ENCODE assay signal across 24 mouse cellular contexts in the genomic region with DNA sequence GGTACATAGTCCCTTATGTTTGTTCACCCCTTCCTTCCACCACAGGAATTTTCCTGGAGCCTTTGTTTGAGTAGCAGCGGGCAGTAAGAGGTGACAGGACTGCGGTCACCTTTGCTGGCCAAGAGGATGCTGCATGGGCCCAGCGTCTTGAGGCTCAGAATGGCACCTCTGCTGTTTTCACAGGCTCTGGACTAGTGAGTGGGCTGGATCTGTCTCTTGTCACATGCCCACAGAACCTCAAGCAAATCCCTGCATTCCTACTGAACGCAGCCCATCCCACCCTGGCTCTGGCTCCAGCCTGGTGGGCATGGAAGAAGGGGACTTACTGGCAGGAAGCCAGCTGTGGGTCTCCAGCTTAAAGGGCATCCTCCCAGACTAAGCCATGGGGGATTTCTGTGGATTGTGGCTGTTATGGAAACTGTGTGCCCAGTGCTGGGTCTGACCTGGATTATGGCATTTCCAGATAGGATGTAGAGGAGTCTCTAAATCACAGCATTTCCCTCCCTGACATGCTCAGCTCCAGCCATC. TPM values are rescaled to one million over a fixed set of nuclear protein-coding genes. Genes with fewer than 3 reads are reported as not detected.
A peak's percentile ranks its signal among the peaks of the same experiment; 100 is the strongest.
DNase-seq lines count a peak whose midpoint lies in the region; ATAC-seq lines count a peak whose summit lies in the region.
"Had no signal": no experiment of that assay in that cellular context is flagged by ENCODE, and none has a peak within 500 bp of the region (broad histone marks: within the 10 kb centered on the region; RNA-seq: fewer than 3 reads in every experiment).

No protein-coding gene starts in this region.

- H3K4me2 ChIP-seq in hindbrain, embryonic 15.5 days, result no peak overlapping the region
- H3K4me2 ChIP-seq in neural tube, embryonic 13.5 days, result no peak overlapping the region
- no peak overlapping the region for H3K4me2 ChIP-seq in midbrain, embryonic 16.5 days (ENCODE audit: low read length)
- H3K4me2 ChIP-seq: embryonic facial prominence, embryonic 13.5 days; neural tube, embryonic 12.5 days had no signal

- peak; percentile 40 for DNase-seq in cerebellum, adult 9-11 months
- no peak for DNase-seq in cerebellum, adult 11 months
- no peak for DNase-seq in hindbrain, embryonic 10.5 days (ENCODE audit: low spot score)
- no peak for DNase-seq in neural tube, embryonic 10.5 days (ENCODE audit: extremely low spot score, low spot score)
- DNase-seq in ovary, postnatal 10 days (ENCODE audit: low spot score), result no peak
- DNase-seq: adrenal gland, adult 8-10 months; gastrocnemius, postnatal 25 days; heart, adult 2 months; heart, postnatal 36 days; kidney, adult 8-10 months; kidney, postnatal 14 days; liver, postnatal 0 days; lung, postnatal 10 days; thymus, postnatal 25 days had no signal

- H3K4me1 ChIP-seq in hindbrain, embryonic 15.5 days (replicated peaks), result peaks cover 97% of the 10 kb centered on the region
- H3K4me1 ChIP-seq in hindbrain, embryonic 10.5 days (replicated peaks), result peaks cover 91% of the 10 kb centered on the region
- H3K4me1 ChIP-seq in neural tube, embryonic 13.5 days (replicated peaks), result peaks cover 98% of the 10 kb centered on the region
- H3K4me1 ChIP-seq in midbrain, embryonic 16.5 days (ENCODE audit: control insufficient read depth, insufficient read depth, low read length), result peaks cover 93% of the 10 kb centered on the region
- H3K4me1 ChIP-seq: embryonic facial prominence, embryonic 13.5 days; limb, embryonic 10.5 days had no signal

- ATAC-seq in hindbrain, embryonic 15.5 days (ENCODE audit: low FRiP score, low read depth), result peak; percentile 38; the same call in 1 of the 2 replicates
- no peak for ATAC-seq in neural tube, embryonic 13.5 days (ENCODE audit: low read depth)
- ATAC-seq in midbrain, embryonic 16.5 days, result no peak
- ATAC-seq: CD4-positive, CD25-positive, alpha-beta regulatory T cell, adult 4 months; inflammation-experienced regulatory T-cells, adult 6 months; liver, postnatal 0 days; Patski had no signal

- H3K27ac ChIP-seq in hindbrain, embryonic 15.5 days (replicated peaks), result 0 out of 2 replicates have a peak overlapping the region, but pooled peaks have one; percentile 22
- H3K27ac ChIP-seq in hindbrain, embryonic 10.5 days, result no peak overlapping the region
- no peak overlapping the region for H3K27ac ChIP-seq in neural tube, embryonic 13.5 days (replicated peaks)
- H3K27ac ChIP-seq in midbrain, embryonic 16.5 days (ENCODE audit: low read length), result 0 out of 2 replicates have a peak overlapping the region, but pooled peaks have one; percentile 5
- H3K27ac ChIP-seq: embryonic facial prominence, embryonic 13.5 days; heart, adult 2 months; limb, embryonic 10.5 days; neural tube, embryonic 12.5 days had no signal

- H3K27me3 ChIP-seq in hindbrain, embryonic 15.5 days, result no peaks in the 10 kb centered on the region
- 0 out of 2 replicates have a peak, but pooled peaks cover 3% of the 10 kb centered on the region for H3K27me3 ChIP-seq in hindbrain, embryonic 10.5 days (ENCODE audit: insufficient read depth, poor library complexity, severe bottlenecking)
- H3K27me3 ChIP-seq in neural tube, embryonic 13.5 days, result no peaks in the 10 kb centered on the region
- no peaks in the 10 kb centered on the region for H3K27me3 ChIP-seq in midbrain, embryonic 16.5 days (ENCODE audit: control insufficient read depth, insufficient read depth, low read depth, low read length)
- H3K27me3 ChIP-seq: neural tube, embryonic 12.5 days had no signal

- no peaks in the 10 kb centered on the region for H3K36me3 ChIP-seq in hindbrain, embryonic 15.5 days
- peaks cover 11% of the 10 kb centered on the region for H3K36me3 ChIP-seq in hindbrain, embryonic 10.5 days
- no peaks in the 10 kb centered on the region for H3K36me3 ChIP-seq in neural tube, embryonic 13.5 days
- no peaks in the 10 kb centered on the region for H3K36me3 ChIP-seq in midbrain, embryonic 16.5 days (ENCODE audit: control insufficient read depth, insufficient read depth, low read length)
- H3K36me3 ChIP-seq: embryonic facial prominence, embryonic 13.5 days; limb, embryonic 10.5 days; neural tube, embryonic 12.5 days had no signal

- H3K9me3 ChIP-seq in hindbrain, embryonic 15.5 days, result no peaks in the 10 kb centered on the region
- H3K9me3 ChIP-seq in hindbrain, embryonic 10.5 days, result no peaks in the 10 kb centered on the region
- no peaks in the 10 kb centered on the region for H3K9me3 ChIP-seq in neural tube, embryonic 13.5 days
- no peaks in the 10 kb centered on the region for H3K9me3 ChIP-seq in midbrain, embryonic 16.5 days (replicated peaks; ENCODE audit: control insufficient read depth, low read length, poor library complexity, severe bottlenecking)
- H3K9me3 ChIP-seq: embryonic facial prominence, embryonic 13.5 days; limb, embryonic 10.5 days; neural tube, embryonic 12.5 days had no signal

- no peak overlapping the region for H3K4me3 ChIP-seq in hindbrain, embryonic 15.5 days
- no peak overlapping the region for H3K4me3 ChIP-seq in hindbrain, embryonic 10.5 days
- no peak overlapping the region for H3K4me3 ChIP-seq in neural tube, embryonic 13.5 days
- no peak overlapping the region for H3K4me3 ChIP-seq in midbrain, embryonic 16.5 days (ENCODE audit: low read depth, low read length)
- H3K4me3 ChIP-seq: embryonic facial prominence, embryonic 13.5 days; heart, adult 2 months; limb, embryonic 10.5 days; neural tube, embryonic 12.5 days had no signal

- 70% methylated on average over 4 of the region's 4 CpGs for WGBS in hindbrain, embryonic 15.5 days
- 86% methylated on average over 4 of the region's 4 CpGs for WGBS in hindbrain, embryonic 10.5 days
- WGBS in neural tube, embryonic 13.5 days, result 76% methylated on average over 4 of the region's 4 CpGs
- WGBS in midbrain, embryonic 16.5 days, result 68% methylated on average over 4 of the region's 4 CpGs

- H3K9ac ChIP-seq in hindbrain, embryonic 15.5 days, result no peak overlapping the region
- 0 out of 2 replicates have a peak overlapping the region, but pooled peaks have one; percentile 17 for H3K9ac ChIP-seq in neural tube, embryonic 13.5 days
- H3K9ac ChIP-seq in midbrain, embryonic 16.5 days (ENCODE audit: low read depth, low read length), result no peak overlapping the region
- H3K9ac ChIP-seq: embryonic facial prominence, embryonic 13.5 days; liver, postnatal 0 days; neural tube, embryonic 12.5 days had no signal

RNA-seq across cellular contexts. Expression of a gene that starts 8.0 kb away (rescaled TPM):
- polyA plus RNA-seq in hindbrain, embryonic 15.5 days (2015; fragmentation: Nextera tagmentation; extraction: Ambion mirVana), result 20.6 and 23.1 TPM in 2 replicates
- 8.7 and 14.1 TPM in 2 replicates for polyA plus RNA-seq in hindbrain, embryonic 10.5 days (2016; fragmentation: Nextera tagmentation; extraction: Ambion mirVana)
- 20.1 and 20.6 TPM in 2 replicates for polyA plus RNA-seq in neural tube, embryonic 13.5 days (2015; fragmentation: Nextera tagmentation; extraction: Ambion mirVana)
- 21.8 and 23.9 TPM in 2 replicates for polyA plus RNA-seq in midbrain, embryonic 16.5 days (2015; fragmentation: Nextera tagmentation; extraction: Ambion mirVana)
- polyA plus RNA-seq: liver, adult 2 months had no signal

RNA-seq across cellular contexts. Expression of a gene that starts 39.3 kb away (rescaled TPM):
- polyA plus RNA-seq in hindbrain, embryonic 15.5 days (2015; fragmentation: Nextera tagmentation; extraction: Ambion mirVana), result 75.7 and 80.3 TPM in 2 replicates
- 60.3 and 69.0 TPM in 2 replicates for polyA plus RNA-seq in hindbrain, embryonic 10.5 days (2016; fragmentation: Nextera tagmentation; extraction: Ambion mirVana)
- polyA plus RNA-seq in neural tube, embryonic 13.5 days (2015; fragmentation: Nextera tagmentation; extraction: Ambion mirVana), result 66.8 and 68.9 TPM in 2 replicates
- 80.9 and 86.6 TPM in 2 replicates for polyA plus RNA-seq in midbrain, embryonic 16.5 days (2015; fragmentation: Nextera tagmentation; extraction: Ambion mirVana)

Comparison
In these comparisons a context has a peak if more than half of its experiments do, and no peak if none do; other contexts are left out.
1. H3K27ac ChIP-seq: peak in hindbrain, embryonic 15.5 days (single experiment) and midbrain, embryonic 16.5 days (single experiment); none in hindbrain, embryonic 10.5 days (single experiment) and neural tube, embryonic 13.5 days (single experiment).